Mouse (Mus musculus): ENCODE measurements around the gene Myd88. TPM values are rescaled to one million over a fixed set of nuclear protein-coding genes. Genes with fewer than 3 reads are reported as not detected.
A peak's percentile ranks its signal among the peaks of the same experiment; 100 is the strongest.

Myd88 gene
- polyA plus RNA-seq (2015; fragmentation: Nextera tagmentation; extraction: Ambion mirVana): 50.3 and 61.3 TPM in 2 replicates

DNA sequence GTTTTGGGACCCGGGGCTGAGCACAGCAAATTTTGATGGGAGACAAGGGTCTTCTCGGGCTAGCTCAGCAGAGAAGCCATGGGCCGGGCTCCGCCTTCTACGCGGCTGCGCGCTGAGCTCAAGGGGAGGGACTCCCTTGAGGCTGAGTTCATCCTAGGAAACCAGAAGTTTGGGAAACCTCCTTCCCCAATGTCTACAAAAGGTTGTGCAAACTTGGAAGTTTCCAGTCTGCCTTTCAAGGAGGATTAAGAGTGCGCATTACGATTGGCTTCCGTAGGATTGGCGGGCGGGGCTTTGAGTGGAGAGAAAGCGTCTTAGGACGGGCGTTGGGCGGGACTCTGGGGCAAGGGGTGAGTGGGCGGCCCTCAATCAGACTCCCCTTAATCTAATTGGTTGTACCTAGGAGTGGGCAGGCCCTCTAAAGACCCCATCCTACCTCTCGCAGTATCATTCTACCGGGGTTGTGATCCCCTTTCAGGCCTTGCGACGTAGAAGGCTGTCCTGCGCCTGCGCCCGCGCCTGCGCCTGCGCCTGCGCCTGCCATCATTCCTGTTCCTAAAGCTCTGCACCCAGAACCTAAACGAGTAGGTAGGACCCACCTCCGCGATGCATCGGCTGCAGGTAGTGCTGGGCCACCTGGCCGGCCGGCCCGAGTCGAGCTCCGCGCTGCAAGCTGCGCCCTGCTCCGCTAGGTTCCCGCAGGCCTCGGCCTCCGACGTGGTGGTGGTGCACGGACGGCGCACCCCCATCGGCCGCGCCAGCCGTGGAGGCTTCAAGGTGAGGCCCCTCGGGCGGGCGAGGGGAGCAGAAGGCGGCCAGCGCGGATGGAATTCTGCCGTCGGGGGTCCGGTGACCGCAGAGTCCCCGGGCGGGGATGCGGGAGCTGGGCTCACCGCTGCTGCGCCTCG is at the start of gene Myd88:
TSS of gene Myd88 (minus strand) at position 503 of the 908 bp plus-strand sequence.
- whole genome bisulfite sequencing: under 1% methylated on average over 64 of the region's 68 CpGs
- TF ChIP-seq EP300 (IDR thresholded peaks at IDR 0.05) (peak; percentile 73), CTCF (IDR thresholded peaks at IDR 0.05) (no peak)

DNA sequence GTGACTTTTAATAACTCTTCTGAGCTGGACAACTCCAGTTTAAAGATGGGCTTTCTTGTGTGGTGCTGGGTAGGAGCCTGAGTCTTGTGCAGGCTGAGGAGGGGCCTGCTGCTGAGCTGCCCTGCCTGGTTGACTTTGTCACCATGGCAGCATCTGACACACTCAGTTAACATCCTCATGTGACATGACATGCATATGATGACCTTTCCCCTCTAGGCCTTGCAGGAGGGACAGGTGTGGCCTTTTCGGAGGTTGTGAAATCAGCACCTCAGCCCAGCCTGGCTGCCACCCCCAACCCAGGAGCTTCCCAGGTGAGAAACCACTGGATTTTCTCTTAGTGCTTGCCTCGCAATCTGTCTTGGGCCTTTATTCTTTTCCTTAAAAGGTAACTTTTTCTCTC is 49.0 kb upstream of the Myd88 start:
- no peaks in the 10 kb centered on the region for H3K9me3 ChIP-seq (ENCODE audit: low read length)
- DNase-seq (ENCODE audit: low spot score) (no peak), ATAC-seq (no peak)
- H3K4me3 ChIP-seq (ENCODE audit: low read depth, low read length): no peak overlapping the region
- H3K36me3 ChIP-seq (ENCODE audit: insufficient read depth, low read length): no peaks in the 10 kb centered on the region
- no peak overlapping the region for H3K9ac ChIP-seq (replicated peaks; ENCODE audit: low read depth)
- WGBS: 95% methylated on average over 2 of the region's 2 CpGs
- no peaks in the 10 kb centered on the region for H3K27me3 ChIP-seq (replicated peaks; ENCODE audit: insufficient read depth, low read length)
- TF ChIP-seq EP300 (IDR thresholded peaks at IDR 0.05): no peak
- TF ChIP-seq CTCF (IDR thresholded peaks at IDR 0.05): no peak
- H3K4me1 ChIP-seq (ENCODE audit: insufficient read depth, low read depth, low read length): no peaks in the 10 kb centered on the region
- H3K4me2 ChIP-seq (replicated peaks; ENCODE audit: low read depth, low read length): no peak overlapping the region
- no peak overlapping the region for H3K27ac ChIP-seq (ENCODE audit: low read length)

More for the DNA sequence above, at the start of gene Myd88:
- Histone ChIP-seq H3K4me1 (ENCODE audit: insufficient read depth, low read depth, low read length) (peaks cover 11% of the 10 kb centered on the region), H3K36me3 (ENCODE audit: insufficient read depth, low read length) (peaks cover 20% of the 10 kb centered on the region; the same call in 1 of the 2 replicates), H3K27ac (ENCODE audit: low read length) (peak within 1 kb of the TSS; percentile 95), H3K4me3 (ENCODE audit: low read depth, low read length) (peak within 1 kb of the TSS; percentile 70), H3K27me3 (replicated peaks; ENCODE audit: insufficient read depth, low read length) (no peaks in the 10 kb centered on the region), H3K9ac (replicated peaks; ENCODE audit: low read depth) (peak within 1 kb of the TSS; percentile 80), H3K9me3 (ENCODE audit: low read length) (no peaks in the 10 kb centered on the region), H3K4me2 (replicated peaks; ENCODE audit: low read depth, low read length) (peak within 1 kb of the TSS; percentile 89)
- DNase-seq (ENCODE audit: low spot score) (peak; percentile 100), ATAC-seq (peak; percentile 98)

DNA sequence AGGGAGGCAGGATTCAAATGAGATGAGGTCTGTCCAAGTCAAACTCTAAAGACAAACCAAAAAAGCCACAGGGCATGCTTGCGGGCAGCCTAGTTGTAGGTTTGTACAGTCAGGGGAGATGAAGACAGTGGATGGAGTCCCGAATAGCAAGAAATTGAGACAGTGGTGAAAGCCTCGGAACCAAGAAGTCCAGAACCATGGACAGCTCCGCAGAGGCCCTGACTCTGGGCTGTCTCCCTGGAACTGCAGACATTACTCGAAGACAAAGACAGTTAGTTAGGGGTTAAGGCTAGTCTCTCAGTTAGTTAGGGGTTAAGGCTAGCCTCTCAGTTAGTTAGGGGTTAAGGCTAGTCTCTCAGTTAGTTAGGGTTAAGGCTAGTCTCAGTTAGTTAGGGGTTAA is 47.7 kb upstream of the Myd88 start:
- H3K36me3 ChIP-seq (ENCODE audit: insufficient read depth, low read length): no peaks in the 10 kb centered on the region
- DNase-seq (ENCODE audit: low spot score) (peak; percentile 13), ATAC-seq (no peak)
- H3K4me1 ChIP-seq (ENCODE audit: insufficient read depth, low read depth, low read length): no peaks in the 10 kb centered on the region
- TF ChIP-seq CTCF (IDR thresholded peaks at IDR 0.05) (no peak), EP300 (IDR thresholded peaks at IDR 0.05) (no peak)
- H3K4me3 ChIP-seq (ENCODE audit: low read depth, low read length): no peak overlapping the region
- no peaks in the 10 kb centered on the region for H3K27me3 ChIP-seq (replicated peaks; ENCODE audit: insufficient read depth, low read length)
- no peaks in the 10 kb centered on the region for H3K9me3 ChIP-seq (ENCODE audit: low read length)
- 42% methylated on average over 5 of the region's 5 CpGs for WGBS
- H3K27ac ChIP-seq (ENCODE audit: low read length): no peak overlapping the region
- no peak overlapping the region for H3K9ac ChIP-seq (replicated peaks; ENCODE audit: low read depth)
- no peak overlapping the region for H3K4me2 ChIP-seq (replicated peaks; ENCODE audit: low read depth, low read length)

DNA sequence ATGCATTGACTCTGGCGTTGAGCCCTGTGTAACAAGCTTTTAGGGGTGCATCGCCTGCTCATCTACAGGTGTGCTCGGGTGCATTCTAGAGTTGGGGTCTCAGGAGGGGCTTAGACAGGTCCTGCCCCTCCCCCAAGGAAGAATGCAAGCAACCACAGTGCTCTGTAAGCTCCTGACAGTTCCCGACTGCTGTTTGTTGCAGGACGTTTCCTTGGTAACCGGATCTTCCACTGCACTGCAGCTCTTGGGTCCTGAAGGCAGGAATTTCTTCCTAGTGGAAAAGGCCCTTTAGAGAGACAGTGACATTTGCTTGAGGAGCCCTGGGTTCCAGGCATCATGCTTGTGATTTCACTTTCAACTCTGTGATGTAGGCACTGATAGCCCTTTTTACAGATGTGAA is 41.4 kb upstream of the Myd88 start:
- Histone ChIP-seq H3K27me3 (replicated peaks; ENCODE audit: insufficient read depth, low read length) (no peaks in the 10 kb centered on the region), H3K9me3 (ENCODE audit: low read length) (no peaks in the 10 kb centered on the region), H3K27ac (ENCODE audit: low read length) (no peak overlapping the region), H3K4me3 (ENCODE audit: low read depth, low read length) (no peak overlapping the region), H3K36me3 (ENCODE audit: insufficient read depth, low read length) (no peaks in the 10 kb centered on the region), H3K9ac (replicated peaks; ENCODE audit: low read depth) (no peak overlapping the region), H3K4me1 (ENCODE audit: insufficient read depth, low read depth, low read length) (no peaks in the 10 kb centered on the region), H3K4me2 (replicated peaks; ENCODE audit: low read depth, low read length) (no peak overlapping the region)
- ATAC-seq: no peak
- 63% methylated on average over 6 of the region's 6 CpGs for WGBS
- no peak for DNase-seq (ENCODE audit: low spot score)
- TF ChIP-seq EP300 (IDR thresholded peaks at IDR 0.05): no peak
- no peak for TF ChIP-seq CTCF (IDR thresholded peaks at IDR 0.05)

DNA sequence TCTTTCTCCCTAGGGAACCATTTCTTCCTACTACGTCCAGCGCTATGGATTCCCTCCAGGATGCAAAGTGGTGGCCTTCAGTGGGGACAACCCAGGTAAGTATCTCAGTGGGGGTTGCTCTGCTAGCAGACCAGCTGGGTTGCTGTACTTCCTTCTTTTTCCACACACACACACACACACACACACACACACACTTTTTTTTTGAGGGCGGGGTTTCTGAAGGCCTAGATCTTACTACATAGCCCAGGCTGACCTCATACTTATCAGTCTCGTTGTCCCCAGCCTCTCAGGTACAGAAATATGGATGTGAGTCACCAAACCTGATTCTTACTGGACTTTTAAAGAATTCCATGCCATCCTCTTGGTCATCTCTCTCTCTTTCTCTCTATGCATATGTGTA is 37.0 kb upstream of the Myd88 start:
- Histone ChIP-seq H3K4me3 (ENCODE audit: low read depth, low read length) (no peak overlapping the region), H3K4me1 (ENCODE audit: insufficient read depth, low read depth, low read length) (no peaks in the 10 kb centered on the region), H3K9ac (replicated peaks; ENCODE audit: low read depth) (no peak overlapping the region), H3K36me3 (ENCODE audit: insufficient read depth, low read length) (no peaks in the 10 kb centered on the region), H3K4me2 (replicated peaks; ENCODE audit: low read depth, low read length) (no peak overlapping the region), H3K9me3 (ENCODE audit: low read length) (no peaks in the 10 kb centered on the region), H3K27ac (ENCODE audit: low read length) (no peak overlapping the region), H3K27me3 (replicated peaks; ENCODE audit: insufficient read depth, low read length) (no peaks in the 10 kb centered on the region)
- TF ChIP-seq CTCF (IDR thresholded peaks at IDR 0.05) (no peak), EP300 (IDR thresholded peaks at IDR 0.05) (no peak)
- ATAC-seq (no peak), DNase-seq (ENCODE audit: low spot score) (no peak)
- WGBS: 87% methylated on average over 4 of the region's 4 CpGs

DNA sequence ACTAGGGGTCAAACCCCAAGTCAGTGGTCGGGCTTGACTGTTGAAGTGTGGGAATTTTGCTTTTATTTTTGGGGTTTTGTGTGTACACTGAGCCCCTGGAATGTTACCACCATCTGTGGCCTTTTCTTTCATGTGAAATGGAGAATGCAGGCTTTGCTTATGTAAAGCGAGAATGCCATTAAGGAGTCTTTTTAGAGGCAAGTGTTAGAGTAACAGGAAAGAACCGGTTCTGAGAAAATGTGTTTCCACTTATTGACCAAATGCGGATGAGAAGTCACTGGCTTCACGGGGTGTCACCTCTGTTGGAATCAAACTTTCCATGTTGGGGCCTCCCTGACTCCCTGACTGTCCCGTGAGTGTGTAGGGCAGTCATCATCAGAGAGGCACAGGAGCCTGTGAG is 34.3 kb upstream of the Myd88 start:
- H3K27me3 ChIP-seq (replicated peaks; ENCODE audit: insufficient read depth, low read length): no peaks in the 10 kb centered on the region
- no peak overlapping the region for H3K27ac ChIP-seq (ENCODE audit: low read length)
- no peaks in the 10 kb centered on the region for H3K9me3 ChIP-seq (ENCODE audit: low read length)
- no peak overlapping the region for H3K9ac ChIP-seq (replicated peaks; ENCODE audit: low read depth)
- H3K36me3 ChIP-seq (ENCODE audit: insufficient read depth, low read length): no peaks in the 10 kb centered on the region
- no peaks in the 10 kb centered on the region for H3K4me1 ChIP-seq (ENCODE audit: insufficient read depth, low read depth, low read length)
- H3K4me3 ChIP-seq (ENCODE audit: low read depth, low read length): no peak overlapping the region
- DNase-seq (ENCODE audit: low spot score): no peak
- WGBS: 63% methylated on average over 6 of the region's 6 CpGs
- TF ChIP-seq EP300 (IDR thresholded peaks at IDR 0.05) (no peak), CTCF (IDR thresholded peaks at IDR 0.05) (no peak)
- no peak overlapping the region for H3K4me2 ChIP-seq (replicated peaks; ENCODE audit: low read depth, low read length)
- no peak for ATAC-seq

Measured in lung, postnatal 0 days (tissue).